Mouse (Mus musculus) heart, adult 2 months (tissue): ENCODE measurements at regions not wholly inside any gene's neighbourhood (a gene's known extent, or its start where the extent isn't known, plus 50 kb on each side); places are given as distances from the start of the nearest gene placed in this dataset.

Source experiments
- DNase-seq, 2 experiments: peaks; one replicate each; pipeline ENCODE4 v3.0.0; 2021
- H3K27ac ChIP-seq: fragments of 200-600 bp; 2 replicates; pipeline ENCODE4 v1.8.1; 2022
- H3K27me3 ChIP-seq: fragments of 200-500 bp; 2 replicates; pipeline ENCODE4 v1.6.1; 2012; ENCODE audit warnings: mild to moderate bottlenecking, low read length, inconsistent platforms, mixed read lengths; ENCODE audit not compliant: control insufficient read depth, insufficient read depth
- H3K36me3 ChIP-seq: fragments of 200-500 bp; 2 replicates; pipeline ENCODE4 v1.6.1; 2012; ENCODE audit warnings: low read length, inconsistent platforms; ENCODE audit not compliant: control insufficient read depth, insufficient read depth
- H3K4me1 ChIP-seq: fragments of 200-500 bp; 2 replicates; pipeline ENCODE4 v1.6.1; 2011; ENCODE audit warnings: low read length; ENCODE audit not compliant: control insufficient read depth, insufficient read depth
- H3K4me3 ChIP-seq: fragments of 200-600 bp; 2 replicates; pipeline ENCODE4 v1.8.1; 2022
- H3K79me2 ChIP-seq: fragments of 200-500 bp; replicated peaks from 2 replicates; pipeline ENCODE4 v1.6.1; 2012; ENCODE audit warnings: mild to moderate bottlenecking, inconsistent platforms, low read length, moderate library complexity, mixed read lengths; ENCODE audit not compliant: control insufficient read depth, insufficient read depth
- H3K9ac ChIP-seq: fragments of 200-500 bp; 2 replicates; pipeline ENCODE4 v1.6.1; 2012; ENCODE audit warnings: low read depth, mild to moderate bottlenecking, control low read depth, inconsistent platforms, low read length, mixed read lengths
- CTCF ChIP-seq: fragments of 200-600 bp; IDR thresholded peaks from 2 replicates; pipeline ENCODE4 v1.8.1; 2022; ENCODE audit warnings: antibody characterized with exemption, mild to moderate bottlenecking, moderate library complexity
- EP300 ChIP-seq: fragments of 200-500 bp; IDR thresholded peaks from 2 replicates; pipeline ENCODE4 v1.6.1; 2011; ENCODE audit warnings: low read depth, low read length, control low read depth; ENCODE audit not compliant: insufficient read depth
- POLR2A ChIP-seq: fragments of 200-500 bp; IDR thresholded peaks from 2 replicates; pipeline ENCODE4 v1.6.1; 2011; ENCODE audit warnings: mild to moderate bottlenecking, low read depth, low read length, control low read depth; ENCODE audit not compliant: insufficient read depth
- WGBS: fragments of 180-500 bp; shearing (Covaris S2); methylation state at CpG from one replicate; pipeline ENCODE4 v1.1.7; 2018; 5-methylcytosine and 5-hydroxymethylcytosine counted together
- intact Hi-C: fragments of 180-260 bp; cut with DNase I; formaldehyde crosslinking; loops from one replicate; pipeline ENCODE4 v1.15.1; 2025

DNA sequence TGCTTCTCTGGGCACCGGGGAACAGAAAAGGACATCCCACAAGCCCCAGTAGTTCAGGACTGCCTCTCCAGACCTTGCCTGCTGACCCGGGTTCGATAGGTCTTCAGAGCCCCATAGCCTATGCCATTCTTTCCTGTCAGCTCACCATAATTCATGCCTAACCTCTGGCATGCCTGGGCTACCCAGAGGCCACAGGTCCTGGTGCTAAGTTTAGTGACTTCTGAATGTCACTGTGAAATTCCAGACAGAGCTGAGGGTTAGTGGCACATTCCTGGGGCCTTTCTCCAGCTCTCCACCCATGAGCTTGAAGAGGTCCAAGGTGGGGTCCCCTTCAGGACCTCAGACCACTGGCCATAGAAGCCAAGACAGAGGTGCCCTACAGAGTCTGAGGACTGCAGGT is 62.4 kb upstream of the Slc6a6 start:
- WGBS: 88% methylated on average over 3 of the region's 3 CpGs
- H3K27ac ChIP-seq: no peak overlapping the region
- intact Hi-C loops: no loop called here
- TF ChIP-seq CTCF (no peak), POLR2A (no peak), EP300 (no peak)
- H3K9ac ChIP-seq: no peak overlapping the region
- no peak for DNase-seq
- no peaks in the 10 kb centered on the region for H3K27me3 ChIP-seq
- H3K36me3 ChIP-seq: no peaks in the 10 kb centered on the region
- H3K4me3 ChIP-seq: no peak overlapping the region
- H3K4me1 ChIP-seq: peaks cover 7% of the 10 kb centered on the region
- no peaks in the 10 kb centered on the region for H3K79me2 ChIP-seq

DNA sequence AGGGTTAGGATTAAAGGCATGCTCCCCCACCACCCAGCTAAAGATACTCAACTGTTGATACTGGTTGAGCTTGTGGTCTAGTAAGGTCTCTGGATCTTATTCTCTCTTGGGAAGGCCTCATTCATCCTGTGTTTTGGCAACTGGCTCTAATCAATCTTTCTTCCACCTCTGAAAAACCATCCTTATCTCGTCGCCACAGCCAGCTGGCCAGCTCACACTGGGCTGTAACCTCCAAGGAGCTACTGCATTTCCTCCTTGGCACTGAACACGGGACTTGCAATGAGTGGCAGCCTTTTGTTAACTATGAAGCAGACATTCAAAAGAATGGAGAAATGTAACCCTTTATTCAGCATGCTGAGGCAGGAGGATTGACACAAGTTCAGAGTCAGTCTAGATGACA is 61.4 kb upstream of the Slc6a6 start:
- 35% methylated on average over 3 of the region's 3 CpGs for WGBS
- Histone ChIP-seq H3K79me2 (no peaks in the 10 kb centered on the region), H3K4me1 (peaks cover 1% of the 10 kb centered on the region), H3K4me3 (no peak overlapping the region), H3K27me3 (no peaks in the 10 kb centered on the region), H3K27ac (no peak overlapping the region), H3K36me3 (no peaks in the 10 kb centered on the region), H3K9ac (no peak overlapping the region)
- intact Hi-C loops: no loop called here
- no peak for DNase-seq
- no peak for TF ChIP-seq CTCF
- TF ChIP-seq POLR2A: no peak
- no peak for TF ChIP-seq EP300

GRCm38 (mm10) chr6:91623646-91624045 is 60.2 kb upstream of the Slc6a6 start:
- WGBS: 96% methylated on average over 4 of the region's 4 CpGs
- Histone ChIP-seq H3K4me3 (no peak overlapping the region), H3K27ac (no peak overlapping the region), H3K36me3 (no peaks in the 10 kb centered on the region), H3K9ac (no peak overlapping the region), H3K79me2 (no peaks in the 10 kb centered on the region), H3K4me1 (peaks cover 1% of the 10 kb centered on the region; the same call in 1 of the 2 replicates), H3K27me3 (no peaks in the 10 kb centered on the region)
- no peak for DNase-seq
- intact Hi-C loops: no loop called here
- no peak for TF ChIP-seq EP300
- no peak for TF ChIP-seq CTCF
- TF ChIP-seq POLR2A: no peak

GRCm38 (mm10) chr6:91629230-91629629 is 54.6 kb upstream of the Slc6a6 start:
- no peak overlapping the region for H3K27ac ChIP-seq
- H3K79me2 ChIP-seq: no peaks in the 10 kb centered on the region
- TF ChIP-seq EP300: no peak
- TF ChIP-seq CTCF: no peak
- no peak for TF ChIP-seq POLR2A
- no peak overlapping the region for H3K4me3 ChIP-seq
- H3K27me3 ChIP-seq: no peaks in the 10 kb centered on the region
- DNase-seq: no peak
- WGBS: 88% methylated on average over 4 of the region's 4 CpGs
- intact Hi-C loops: no loop called here
- no peak overlapping the region for H3K9ac ChIP-seq
- H3K36me3 ChIP-seq: no peaks in the 10 kb centered on the region
- H3K4me1 ChIP-seq: no peaks in the 10 kb centered on the region

GRCm38 (mm10) chr6:91631261-91631660 is 52.6 kb upstream of the Slc6a6 start:
- Histone ChIP-seq H3K79me2 (no peaks in the 10 kb centered on the region), H3K27me3 (no peaks in the 10 kb centered on the region), H3K27ac (no peak overlapping the region), H3K4me1 (no peaks in the 10 kb centered on the region), H3K9ac (no peak overlapping the region), H3K36me3 (no peaks in the 10 kb centered on the region), H3K4me3 (no peak overlapping the region)
- WGBS: 90% methylated on average over 6 of the region's 6 CpGs
- intact Hi-C loops: no loop called here
- TF ChIP-seq CTCF: no peak
- TF ChIP-seq EP300: no peak
- TF ChIP-seq POLR2A: no peak
- DNase-seq: no peak
